Mouse (Mus musculus) liver, postnatal 0 days (tissue): ENCODE data around the gene 4930438A08Rik. TPM values are rescaled to one million over a fixed set of nuclear protein-coding genes. Genes with fewer than 3 reads are reported as not detected.
"Not testable (repeated sequence)": the region's sequence is repeated elsewhere in the genome, so short reads cannot be mapped to it uniquely, and the experiment has no call there.

Experiments used
- ATAC-seq: fragments of 200-750 bp; cut with Nextera tagmentation; 2 replicates; pipeline ENCODE4 v1.8.0; 2017; ENCODE audit warnings: mild to moderate bottlenecking, moderate library complexity
- DNase-seq: peaks from one replicate; pipeline ENCODE4 v3.0.0-alpha.2; 2016
- H3K27ac ChIP-seq: fragments of 300-500 bp; sonication (generic); 2 replicates; pipeline ENCODE4 v1.5.1; 2014; ENCODE audit warnings: antibody characterized with exemption, moderate library complexity, mild to moderate bottlenecking, low read depth
- H3K27me3 ChIP-seq: fragments of 300-500 bp; sonication (generic); 2 replicates; pipeline ENCODE4 v1.6.1; 2014; ENCODE audit warnings: low read length, control low read depth, mixed read lengths; ENCODE audit not compliant: insufficient read depth
- H3K36me3 ChIP-seq: fragments of 300-500 bp; sonication (generic); replicated peaks from 2 replicates; pipeline ENCODE4 v1.6.1; 2014; ENCODE audit warnings: mild to moderate bottlenecking, control low read depth, low read length, moderate library complexity, mixed read lengths; ENCODE audit not compliant: insufficient read depth
- H3K4me1 ChIP-seq: fragments of 300-500 bp; sonication (generic); 2 replicates; pipeline ENCODE4 v1.6.1; 2014; ENCODE audit warnings: antibody characterized with exemption, mild to moderate bottlenecking, control low read depth; ENCODE audit not compliant: insufficient read depth
- H3K4me2 ChIP-seq: fragments of 300-500 bp; sonication (generic); 2 replicates; pipeline ENCODE4 v1.6.1; 2014; ENCODE audit warnings: low read depth, mild to moderate bottlenecking, low read length, moderate library complexity, mixed read lengths
- H3K4me3 ChIP-seq: fragments of 300-500 bp; sonication (generic); 2 replicates; pipeline ENCODE4 v1.5.1; 2014; ENCODE audit warnings: low read depth, low read length
- H3K9ac ChIP-seq: fragments of 300-500 bp; sonication (generic); replicated peaks from 2 replicates; pipeline ENCODE4 v1.6.1; 2014; ENCODE audit warnings: mild to moderate bottlenecking, moderate library complexity
- H3K9me3 ChIP-seq: fragments of 300-500 bp; sonication (generic); 2 replicates; pipeline ENCODE4 v1.6.1; 2016; ENCODE audit warnings: mild to moderate bottlenecking, control low read depth, low read length, mixed read lengths
- CTCF ChIP-seq: sonication (generic); IDR thresholded peaks from 2 replicates; pipeline ENCODE4 v1.5.1; 2016; ENCODE audit warnings: antibody characterized with exemption, low read depth
- EP300 ChIP-seq: IDR thresholded peaks from 2 replicates; pipeline ENCODE4 v1.6.1; 2016; ENCODE audit warnings: antibody characterized with exemption, low read depth, mild to moderate bottlenecking
- WGBS: fragments of 180-500 bp; shearing (Covaris S2); extraction: QIAGEN DNeasy Blood & Tissue Kit; methylation state at CpG from one replicate; pipeline ENCODE4 v1.1.7; 2014; ENCODE audit not compliant: insufficient replicate concordance; 5-methylcytosine and 5-hydroxymethylcytosine counted together
- polyA plus RNA-seq: library from polyadenylated mRNA; unstranded; fragments of >200 nt; fragmentation: Nextera tagmentation; extraction: Ambion mirVana; gene quantifications from 2 replicates; pipeline ENCODE4 v1.2.1, GENCODE M21; 2015

Gene 4930438A08Rik
- polyA plus RNA-seq = 4.9 and 7.0 TPM in 2 replicates

DNA sequence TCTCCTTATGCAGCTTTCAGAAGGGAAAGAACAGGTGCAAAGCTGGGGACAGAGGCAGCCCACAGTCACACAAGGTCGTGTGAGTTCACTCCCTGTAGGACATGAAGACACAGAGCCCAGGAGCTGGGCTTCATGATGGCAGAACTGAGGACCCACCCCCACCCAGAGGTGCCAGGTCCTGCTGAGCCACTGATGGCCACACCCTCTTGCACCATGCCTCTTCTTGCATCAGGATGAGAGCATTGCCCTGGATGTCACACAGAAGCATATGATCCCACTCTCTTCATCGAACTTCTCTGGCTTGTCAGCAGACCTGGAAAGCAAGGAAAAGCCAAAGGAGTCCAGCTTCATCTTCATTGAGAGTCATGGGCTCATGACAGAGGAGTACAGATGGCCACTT is at the start of gene 4930438A08Rik:
4930438A08Rik (plus strand) TSS at position 228 of the 400 bp plus-strand sequence.
- ATAC-seq (peak; percentile 91), DNase-seq (peak; percentile 68)
- Histone ChIP-seq H3K27me3 (no peaks in the 10 kb centered on the region), H3K4me2 (peak within 1 kb of the TSS; percentile 38; the same call in 1 of the 2 replicates), H3K4me3 (peak within 1 kb of the TSS; percentile 32), H3K27ac (peak within 1 kb of the TSS; percentile 60; the same call in 1 of the 2 replicates), H3K9ac (0 out of 2 replicates have a peak within 1 kb of the TSS, but pooled peaks have one; percentile 5), H3K4me1 (peaks cover 5% of the 10 kb centered on the region), H3K36me3 (no peaks in the 10 kb centered on the region), H3K9me3 (no peaks in the 10 kb centered on the region)
- WGBS = 35% methylated on average over 2 of the region's 2 CpGs
- TF ChIP-seq CTCF (no peak), EP300 (no peak)

DNA sequence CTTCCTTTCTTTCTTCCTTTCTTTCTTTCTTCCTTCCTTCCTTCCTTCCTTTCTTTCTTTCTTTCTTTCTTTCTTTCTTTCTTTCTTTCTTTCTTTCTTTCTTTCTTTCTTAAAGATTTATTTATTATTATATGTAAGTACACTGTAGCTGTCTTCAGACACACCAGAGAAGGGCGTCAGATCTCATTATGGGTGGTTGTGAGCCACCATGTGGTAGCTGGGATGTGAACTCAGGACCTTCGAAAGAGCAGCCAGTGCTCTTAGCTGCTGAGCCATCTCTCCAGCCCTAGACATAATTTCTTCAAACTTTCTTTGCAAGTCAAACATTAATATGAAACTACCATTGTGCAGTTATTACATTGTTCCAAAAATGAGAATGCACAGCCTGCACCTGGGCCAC is 49.7 kb upstream of the 4930438A08Rik start:
- H3K9ac ChIP-seq, H3K27me3 ChIP-seq, DNase-seq, H3K9me3 ChIP-seq, H3K4me2 ChIP-seq, H3K27ac ChIP-seq, ATAC-seq, H3K4me3 ChIP-seq: not testable (repeated sequence)
- Histone ChIP-seq H3K36me3 (peaks cover 11% of the 10 kb centered on the region), H3K4me1 (peaks cover 18% of the 10 kb centered on the region)
- 38% methylated on average over 2 of the region's 2 CpGs for WGBS

DNA sequence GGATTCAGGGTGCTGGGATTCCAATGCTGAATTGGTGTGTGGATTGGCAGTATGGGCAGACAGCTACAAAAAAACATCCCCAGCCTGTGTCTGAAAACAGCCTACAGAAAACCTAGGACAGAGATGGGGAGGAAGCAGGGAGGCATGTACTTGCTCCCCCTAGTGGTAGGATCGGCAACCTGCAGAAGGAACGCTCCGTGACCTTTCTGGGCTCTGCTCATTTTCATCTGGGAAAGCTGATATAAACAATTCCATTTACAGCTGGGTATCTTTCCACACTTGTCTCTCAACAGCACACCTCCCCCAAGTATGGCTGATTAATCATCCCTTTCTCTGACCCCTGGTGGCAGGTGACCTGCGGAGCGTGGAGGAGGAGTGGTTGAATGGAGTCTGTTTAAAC is 48.9 kb upstream of the 4930438A08Rik start:
- peaks cover 18% of the 10 kb centered on the region for H3K4me1 ChIP-seq
- peak overlapping the region; percentile 18; the same call in 1 of the 2 replicates for H3K4me2 ChIP-seq
- H3K27ac ChIP-seq = peak overlapping the region; percentile 66
- no peaks in the 10 kb centered on the region for H3K27me3 ChIP-seq
- ATAC-seq (peak; percentile 70), DNase-seq (peak; percentile 81)
- H3K9me3 ChIP-seq = no peaks in the 10 kb centered on the region
- peaks cover 3% of the 10 kb centered on the region for H3K36me3 ChIP-seq
- no peak overlapping the region for H3K9ac ChIP-seq
- H3K4me3 ChIP-seq = no peak overlapping the region
- WGBS = 13% methylated on average over 5 of the region's 5 CpGs
- peak; percentile 99 for TF ChIP-seq CTCF
- TF ChIP-seq EP300 = no peak

DNA sequence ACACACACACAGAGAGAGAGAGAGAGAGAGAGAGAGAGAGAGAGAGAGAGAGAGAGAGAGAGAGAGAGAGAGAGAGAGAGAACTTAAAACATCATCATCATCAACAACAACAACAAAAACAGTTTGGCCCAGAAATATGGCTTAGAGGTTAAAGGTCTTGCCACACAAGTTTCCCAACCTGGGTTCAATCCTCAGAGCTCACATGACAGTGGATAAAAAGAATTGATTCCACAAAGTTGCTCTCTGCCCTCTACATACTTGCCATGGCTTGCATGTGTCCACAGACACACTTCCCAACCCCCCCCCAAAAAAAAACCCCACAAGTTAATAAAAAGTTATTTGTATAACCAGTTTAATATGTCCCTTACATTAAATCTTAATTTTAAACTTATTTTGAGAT is 48.2 kb upstream of the 4930438A08Rik start:
- Histone ChIP-seq H3K9me3 (no peaks in the 10 kb centered on the region), H3K27me3 (no peaks in the 10 kb centered on the region), H3K9ac (no peak overlapping the region), H3K4me2 (no peak overlapping the region), H3K4me3 (no peak overlapping the region), H3K27ac (peak overlapping the region; percentile 66), H3K4me1 (peaks cover 18% of the 10 kb centered on the region), H3K36me3 (no peaks in the 10 kb centered on the region; the same call in 1 of the 2 replicates)
- TF ChIP-seq EP300 = no peak
- no peak for TF ChIP-seq CTCF
- ATAC-seq = peak; percentile 78
- DNase-seq = no peak

DNA sequence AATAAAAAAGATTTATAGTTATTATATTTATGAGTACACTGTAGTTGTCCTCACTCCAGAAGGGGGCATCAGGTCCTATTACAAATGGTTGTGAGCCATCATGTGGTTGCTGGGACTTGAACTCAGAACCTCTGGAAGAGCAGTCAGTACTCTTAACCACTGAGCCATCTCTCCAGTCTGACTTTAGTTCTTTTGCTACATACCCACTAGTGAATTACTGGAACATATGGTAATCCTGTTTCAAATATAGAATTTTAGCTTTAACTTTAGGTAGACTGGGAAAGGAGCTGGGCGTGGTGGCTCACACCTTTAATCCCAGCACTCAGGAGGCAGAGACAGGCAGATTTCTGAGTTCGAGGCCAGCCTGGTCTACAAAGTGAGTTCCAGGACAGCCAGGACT is 46.6 kb upstream of the 4930438A08Rik start:
- not testable (repeated sequence) for H3K9me3 ChIP-seq, H3K36me3 ChIP-seq, H3K4me2 ChIP-seq, ATAC-seq, H3K27ac ChIP-seq, H3K4me3 ChIP-seq, H3K9ac ChIP-seq, DNase-seq, H3K27me3 ChIP-seq
- 81% methylated on average over 1 of the region's 2 CpGs for WGBS
- peaks cover 17% of the 10 kb centered on the region for H3K4me1 ChIP-seq

DNA sequence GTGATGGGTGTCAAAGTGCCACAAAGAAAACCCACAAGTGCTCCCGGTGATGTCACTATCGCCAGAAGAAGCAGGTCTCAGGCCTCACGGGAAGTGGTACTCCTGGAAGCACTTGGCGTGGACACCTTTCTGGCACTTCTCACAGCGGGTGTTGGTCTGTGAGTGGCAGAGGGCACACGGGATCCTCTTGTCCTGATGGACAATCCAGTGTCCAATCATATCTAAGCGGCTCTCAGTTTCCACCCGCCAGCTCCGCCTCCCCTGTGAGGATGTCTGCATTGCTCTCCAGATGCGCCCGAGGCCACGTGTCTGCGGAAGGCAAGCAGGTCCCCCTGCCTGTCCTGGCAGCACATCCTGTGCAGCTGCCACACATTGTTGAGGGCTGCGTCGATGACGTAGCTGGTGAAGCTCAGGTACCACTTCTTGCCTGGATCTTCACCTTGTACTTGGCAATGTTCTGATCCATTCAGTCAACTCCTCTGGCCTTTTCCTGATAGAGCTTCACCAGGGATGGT is 44.1 kb upstream of the 4930438A08Rik start:
- no peaks in the 10 kb centered on the region for H3K9me3 ChIP-seq
- 56% methylated on average over 16 of the region's 16 CpGs for WGBS
- ATAC-seq (no peak), DNase-seq (no peak)
- H3K9ac ChIP-seq = no peak overlapping the region
- no peaks in the 10 kb centered on the region; the same call in 1 of the 2 replicates for H3K4me1 ChIP-seq
- no peaks in the 10 kb centered on the region for H3K27me3 ChIP-seq
- no peaks in the 10 kb centered on the region for H3K36me3 ChIP-seq
- TF ChIP-seq EP300 = no peak
- TF ChIP-seq CTCF = no peak
- H3K27ac ChIP-seq = no peak overlapping the region
- H3K4me3 ChIP-seq = no peak overlapping the region
- no peak overlapping the region for H3K4me2 ChIP-seq

DNA sequence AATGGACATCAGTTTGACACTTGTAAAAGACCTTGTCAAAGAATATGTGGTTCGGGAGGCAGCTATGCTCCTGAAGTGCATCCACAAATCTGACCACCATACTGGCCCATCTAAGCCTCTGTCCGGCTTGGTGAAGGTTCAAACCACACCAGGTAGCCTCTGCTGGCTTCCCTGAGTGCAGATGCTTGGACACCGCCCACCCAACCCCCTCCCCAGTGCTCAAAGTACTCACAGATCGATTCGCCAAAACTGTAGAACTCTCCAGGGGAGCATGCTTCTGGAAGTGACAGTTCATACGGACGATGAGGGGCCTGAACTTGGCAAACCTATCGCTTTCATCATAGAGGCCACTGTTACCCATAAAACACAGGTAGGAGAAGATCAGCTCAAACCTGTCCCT is 43.4 kb upstream of the 4930438A08Rik start:
- 76% methylated on average over 8 of the region's 8 CpGs for WGBS
- no peak for ATAC-seq
- Histone ChIP-seq H3K9me3 (no peaks in the 10 kb centered on the region), H3K36me3 (no peaks in the 10 kb centered on the region), H3K27ac (no peak overlapping the region), H3K4me3 (no peak overlapping the region), H3K9ac (no peak overlapping the region), H3K4me2 (no peak overlapping the region), H3K27me3 (no peaks in the 10 kb centered on the region), H3K4me1 (no peaks in the 10 kb centered on the region)
- DNase-seq = no peak
- TF ChIP-seq CTCF (no peak), EP300 (no peak)

DNA sequence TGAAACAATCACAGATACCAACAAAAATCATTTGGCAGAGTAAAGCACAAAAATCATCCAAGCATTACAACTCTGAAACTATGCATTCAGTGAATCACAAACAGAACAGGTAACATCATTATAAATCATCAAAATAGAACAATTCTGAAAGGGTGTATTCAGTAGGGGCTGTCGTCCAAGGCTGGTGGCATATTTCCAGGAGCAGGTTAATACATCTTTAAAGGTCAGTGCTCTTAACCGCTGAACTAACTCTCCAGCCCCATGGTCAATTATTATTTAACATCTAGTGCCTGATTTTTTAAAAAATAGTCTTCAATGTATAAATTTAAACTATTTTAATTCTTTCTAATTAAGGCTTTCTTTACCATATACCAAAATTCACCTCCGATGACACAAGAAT is 40.0 kb upstream of the 4930438A08Rik start:
- not testable (repeated sequence) for DNase-seq, ATAC-seq, H3K36me3 ChIP-seq, H3K4me3 ChIP-seq, H3K4me1 ChIP-seq, H3K9ac ChIP-seq, H3K27me3 ChIP-seq, H3K9me3 ChIP-seq, H3K4me2 ChIP-seq, H3K27ac ChIP-seq
- 69% methylated on average over 3 of the region's 3 CpGs for WGBS
